Mouse (Mus musculus): ENCODE measurements around the gene Dlec1. TPM values are rescaled to one million over a fixed set of nuclear protein-coding genes. Genes with fewer than 3 reads are reported as not detected.

Gene Dlec1
- polyA plus RNA-seq, 1 experiment from 2014 or later = 8.7 TPM

GRCm38 (mm10) chr9:119109685-119110353, 7.5 kb downstream of the Dlec1 start:
- ChIA-PET POLR2A (interaction anchor here (0.6 kb wide), 1 partner anchor 61 kb away, joined by 3 read pairs; no protein-coding TSS in a partner anchor), CTCF (no interaction called here)
- in situ Hi-C loops (cut with MboI; ENCODE audit: low pct_unique_long_range_greater_than_20kb) = loop anchor here (5.0 kb wide), 1 partner anchor 87 kb away; no protein-coding TSS in a partner anchor
- DNase-seq (ENCODE audit: low read depth, low spot score) (no peak), ATAC-seq (no peak)
- no peaks in the 10 kb centered on the region for H3K27me3 ChIP-seq
- TF ChIP-seq CTCF (IDR thresholded peaks at IDR 0.05) = no peak

- ChIA-PET CTCF (no interaction called here), POLR2A (no interaction called here)
- TF ChIP-seq CTCF (IDR thresholded peaks at IDR 0.05) = no peak
- ATAC-seq (no peak), DNase-seq (ENCODE audit: low read depth, low spot score) (no peak)
- in situ Hi-C loops (cut with MboI; ENCODE audit: low pct_unique_long_range_greater_than_20kb) = no loop called here
- H3K27me3 ChIP-seq = no peaks in the 10 kb centered on the region
Observed at GRCm38 (mm10) chr9:119110640-119111039, 8.4 kb downstream of the Dlec1 start.

- ChIA-PET POLR2A (interaction anchor here (0.6 kb wide), 1 partner anchor 45 kb away, joined by 3 read pairs; no protein-coding TSS in a partner anchor), CTCF (no interaction called here)
- TF ChIP-seq CTCF (IDR thresholded peaks at IDR 0.05) = no peak
- in situ Hi-C loops (cut with MboI; ENCODE audit: low pct_unique_long_range_greater_than_20kb) = no loop called here
- no peaks in the 10 kb centered on the region for H3K27me3 ChIP-seq
- ATAC-seq (no peak), DNase-seq (ENCODE audit: low read depth, low spot score) (no peak)
Observed at GRCm38 (mm10) chr9:119114911-119115310, 12.6 kb downstream of the Dlec1 start.

GRCm38 (mm10) chr9:119119409-119120167, 17.3 kb downstream of the Dlec1 start:
- in situ Hi-C loops (cut with MboI; ENCODE audit: low pct_unique_long_range_greater_than_20kb) = no loop called here
- TF ChIP-seq CTCF (IDR thresholded peaks at IDR 0.05) = no peak
- POLR2A ChIA-PET = no interaction called here
- CTCF ChIA-PET = interaction anchor here (1.6 kb wide), 1 partner anchor 33 kb away, joined by 3 read pairs; no protein-coding TSS in a partner anchor
- DNase-seq (ENCODE audit: low read depth, low spot score) = peak; percentile 46
- no peaks in the 10 kb centered on the region for H3K27me3 ChIP-seq
- ATAC-seq = peak; percentile 48

GRCm38 (mm10) chr9:119120168-119120560, 17.9 kb downstream of the Dlec1 start:
- no peak for TF ChIP-seq CTCF (IDR thresholded peaks at IDR 0.05)
- ChIA-PET CTCF (no interaction called here), POLR2A (no interaction called here)
- in situ Hi-C loops (cut with MboI; ENCODE audit: low pct_unique_long_range_greater_than_20kb) = no loop called here
- no peaks in the 10 kb centered on the region for H3K27me3 ChIP-seq
- no peak for ATAC-seq
- DNase-seq (ENCODE audit: low read depth, low spot score) = no peak

- ChIA-PET CTCF (no interaction called here), POLR2A (no interaction called here)
- DNase-seq (ENCODE audit: low read depth, low spot score) (no peak), ATAC-seq (no peak)
- in situ Hi-C loops (cut with MboI; ENCODE audit: low pct_unique_long_range_greater_than_20kb) = no loop called here
- no peaks in the 10 kb centered on the region for H3K27me3 ChIP-seq
- TF ChIP-seq CTCF (IDR thresholded peaks at IDR 0.05) = no peak
Observed at GRCm38 (mm10) chr9:119122596-119123369, 20.5 kb downstream of the Dlec1 start.

- no peak for TF ChIP-seq CTCF (IDR thresholded peaks at IDR 0.05)
- no peak for ATAC-seq
- no peak for DNase-seq (ENCODE audit: low read depth, low spot score)
- no peaks in the 10 kb centered on the region for H3K27me3 ChIP-seq
- in situ Hi-C loops (cut with MboI; ENCODE audit: low pct_unique_long_range_greater_than_20kb) = no loop called here
- ChIA-PET CTCF (no interaction called here), POLR2A (no interaction called here)
Observed at GRCm38 (mm10) chr9:119128436-119129181, 26.3 kb downstream of the Dlec1 start.

- no peaks in the 10 kb centered on the region for H3K27me3 ChIP-seq
- no peak for DNase-seq (ENCODE audit: low read depth, low spot score)
- no peak for TF ChIP-seq CTCF (IDR thresholded peaks at IDR 0.05)
- ChIA-PET CTCF (no interaction called here), POLR2A (no interaction called here)
- in situ Hi-C loops (cut with MboI; ENCODE audit: low pct_unique_long_range_greater_than_20kb) = no loop called here
- ATAC-seq = no peak
Observed at GRCm38 (mm10) chr9:119130692-119131091, 28.4 kb downstream of the Dlec1 start.

GRCm38 (mm10) chr9:119138836-119139235, 36.6 kb downstream of the Dlec1 start:
- POLR2A ChIA-PET = no interaction called here
- H3K27me3 ChIP-seq = peaks cover 3% of the 10 kb centered on the region
- ATAC-seq (no peak), DNase-seq (ENCODE audit: low read depth, low spot score) (no peak)
- in situ Hi-C loops (cut with MboI; ENCODE audit: low pct_unique_long_range_greater_than_20kb) = no loop called here
- TF ChIP-seq CTCF (IDR thresholded peaks at IDR 0.05) = no peak
- CTCF ChIA-PET = no interaction called here

GRCm38 (mm10) chr9:119142066-119142465, 39.8 kb downstream of the Dlec1 start:
- no peak for DNase-seq (ENCODE audit: low read depth, low spot score)
- in situ Hi-C loops (cut with MboI; ENCODE audit: low pct_unique_long_range_greater_than_20kb) = loop anchor here (10.0 kb wide), 1 partner anchor 463 kb away; no protein-coding TSS in a partner anchor
- CTCF ChIA-PET = no interaction called here
- POLR2A ChIA-PET = no interaction called here
- TF ChIP-seq CTCF (IDR thresholded peaks at IDR 0.05) = no peak
- ATAC-seq = no peak
- H3K27me3 ChIP-seq = peaks cover 4% of the 10 kb centered on the region

Data from Patski (cell line).